In genomic region chr8:3248704-3249103, GRCm38 (mm10) we compare ENCODE assay signal across 24 mouse cellular contexts. TPM values are rescaled to one million over a fixed set of nuclear protein-coding genes. Genes with fewer than 3 reads are reported as not detected.
A peak's percentile ranks its signal among the peaks of the same experiment; 100 is the strongest.
DNase-seq lines count a peak whose midpoint lies in the region; ATAC-seq and TF ChIP-seq lines count a peak whose summit lies in the region.
"Had no signal": no experiment of that assay in that cellular context is flagged by ENCODE, and none has a peak within 500 bp of the region (broad histone marks: within the 10 kb centered on the region; RNA-seq: fewer than 3 reads in every experiment).

No protein-coding gene starts in this region.

- no peaks in the 10 kb centered on the region for H3K27me3 ChIP-seq in CH12.LX (replicated peaks)
- no peaks in the 10 kb centered on the region for H3K27me3 ChIP-seq in hindbrain, embryonic 16.5 days (replicated peaks; ENCODE audit: control insufficient read depth, insufficient read depth, low read length)
- H3K27me3 ChIP-seq in stomach, postnatal 0 days (ENCODE audit: control insufficient read depth, insufficient read depth, low read length): no peaks in the 10 kb centered on the region
- H3K27me3 ChIP-seq: forebrain, embryonic 12.5 days; heart, embryonic 12.5 days; limb, embryonic 13.5 days; midbrain, embryonic 15.5 days; neural tube, embryonic 15.5 days had no signal

- DNase-seq in gastrocnemius, adult 2 months: no peak
- DNase-seq in gastrocnemius, adult 8-10 months (ENCODE audit: low spot score in 2 of 2): no peak
- peak; percentile 37 for DNase-seq in A20 (ENCODE audit: low read depth, low spot score)
- peak; percentile 58 for DNase-seq in CH12.LX (ENCODE audit: extremely low read depth)
- no peak for DNase-seq in stomach, postnatal 0 days (ENCODE audit: low spot score)
- DNase-seq: adrenal gland, postnatal 25 days; cerebellum, adult 11-12 months; cerebellum, postnatal 14 days; gastrocnemius, postnatal 14 days; heart, adult 11 months; heart, postnatal 14 days; kidney, adult 18-20 months; kidney, postnatal 4 days; lung, embryonic 14.5 days had no signal

- peaks cover 0 to 24% of the 10 kb centered on the region in 2 experiments for H3K36me3 ChIP-seq in CH12.LX (replicated peaks in 1 of 2; ENCODE audit: control insufficient read depth in 1 of 2, insufficient read depth in 1 of 2, low read length in 1 of 2)
- H3K36me3 ChIP-seq in hindbrain, embryonic 16.5 days (ENCODE audit: control insufficient read depth, insufficient read depth, low read length): peaks cover 2% of the 10 kb centered on the region
- H3K36me3 ChIP-seq in stomach, postnatal 0 days (ENCODE audit: control insufficient read depth, insufficient read depth, low read length): no peaks in the 10 kb centered on the region; the same call in 1 of the 2 replicates
- H3K36me3 ChIP-seq: midbrain, embryonic 15.5 days had no signal

- H3K27ac ChIP-seq in gastrocnemius, adult 2 months: peak overlapping the region; percentile 80; the same call in 1 of the 2 replicates
- peak overlapping the region; percentile 43; the same call in 1 of the 2 replicates for H3K27ac ChIP-seq in CH12.LX (ENCODE audit: insufficient read depth, low read depth)
- no peak overlapping the region for H3K27ac ChIP-seq in hindbrain, embryonic 16.5 days (ENCODE audit: low read depth, low read length)
- no peak overlapping the region for H3K27ac ChIP-seq in stomach, postnatal 0 days (replicated peaks)
- H3K27ac ChIP-seq: forebrain, embryonic 12.5 days; limb, embryonic 13.5 days; liver, embryonic 14.5 days; midbrain, embryonic 15.5 days; neural tube, embryonic 15.5 days had no signal

- 92% methylated on average over 5 of the region's 5 CpGs for WGBS in hindbrain, embryonic 16.5 days
- 78% methylated on average over 5 of the region's 5 CpGs for WGBS in stomach, postnatal 0 days

- intact Hi-C loops in gastrocnemius, adult 2 months (cut with DNase I): no loop called here

- no peaks in the 10 kb centered on the region for H3K79me2 ChIP-seq in CH12.LX (replicated peaks; ENCODE audit: control insufficient read depth, extremely low read depth, insufficient read depth, poor library complexity, severe bottlenecking)

- H3K4me2 ChIP-seq in CH12.LX (ENCODE audit: insufficient read depth, low read depth, poor library complexity, severe bottlenecking): no peak overlapping the region
- H3K4me2 ChIP-seq in hindbrain, embryonic 16.5 days (ENCODE audit: low read length): no peak overlapping the region
- no peak overlapping the region for H3K4me2 ChIP-seq in stomach, postnatal 0 days (replicated peaks; ENCODE audit: low read depth)
- H3K4me2 ChIP-seq: forebrain, embryonic 12.5 days; heart, embryonic 12.5 days; limb, embryonic 13.5 days; lung, embryonic 14.5 days; midbrain, embryonic 15.5 days; neural tube, embryonic 15.5 days had no signal

- in situ Hi-C loops in CH12.LX (cut with MboI; ENCODE audit: low pct_ligation_motif_present, low pct_unique_long_range_greater_than_20kb, low sequenced_read_pairs): no loop called here

- peaks cover 10% of the 10 kb centered on the region for H3K9me3 ChIP-seq in CH12.LX (replicated peaks; ENCODE audit: low read length)
- no peaks in the 10 kb centered on the region for H3K9me3 ChIP-seq in hindbrain, embryonic 16.5 days (ENCODE audit: control insufficient read depth, low read length)
- H3K9me3 ChIP-seq in stomach, postnatal 0 days (ENCODE audit: control insufficient read depth, low read length): no peaks in the 10 kb centered on the region
- H3K9me3 ChIP-seq: forebrain, embryonic 12.5 days; heart, embryonic 12.5 days; limb, embryonic 13.5 days; midbrain, embryonic 15.5 days had no signal

- no peak overlapping the region for H3K9ac ChIP-seq in CH12.LX (ENCODE audit: insufficient read depth, low read depth)
- H3K9ac ChIP-seq in hindbrain, embryonic 16.5 days (ENCODE audit: low read depth, low read length): no peak overlapping the region
- H3K9ac ChIP-seq in stomach, postnatal 0 days (ENCODE audit: low read length): no peak overlapping the region
- H3K9ac ChIP-seq: forebrain, embryonic 12.5 days; heart, embryonic 12.5 days; limb, embryonic 13.5 days; liver, embryonic 14.5 days; lung, embryonic 14.5 days; midbrain, embryonic 15.5 days; neural tube, embryonic 15.5 days had no signal

- dilution Hi-C loops in CH12.LX (cut with MboI; ENCODE audit: extremely low pct_ligation_motif_present, extremely low pct_unique_long_range_greater_than_20kb, low sequenced_read_pairs): no loop called here

- no peak for TF ChIP-seq EP300 in CH12.LX (IDR thresholded peaks at IDR 0.05; ENCODE audit: low read length)
- no peak for TF ChIP-seq EP300 in stomach, postnatal 0 days (optimal IDR thresholded peaks at IDR 0.05)

- peaks cover 0 to 71% of the 10 kb centered on the region in 2 experiments; a peak in 2 of 4 replicates for H3K4me1 ChIP-seq in CH12.LX (ENCODE audit: control insufficient read depth in 1 of 2, insufficient read depth in 2 of 2)
- H3K4me1 ChIP-seq in hindbrain, embryonic 16.5 days (ENCODE audit: control insufficient read depth, insufficient read depth, low read depth, low read length): no peaks in the 10 kb centered on the region
- no peaks in the 10 kb centered on the region for H3K4me1 ChIP-seq in stomach, postnatal 0 days (replicated peaks; ENCODE audit: control insufficient read depth, insufficient read depth)
- H3K4me1 ChIP-seq: forebrain, embryonic 12.5 days; limb, embryonic 13.5 days; midbrain, embryonic 15.5 days; neural tube, embryonic 15.5 days had no signal

- no peak for TF ChIP-seq RAD21 in CH12.LX (IDR thresholded peaks at IDR 0.05; ENCODE audit: low read depth, low read length)

- no peak overlapping the region for H3K4me3 ChIP-seq in gastrocnemius, adult 2 months
- peak overlapping the region in 1 of 3 experiments; percentile 25 for H3K4me3 ChIP-seq in CH12.LX (replicated peaks in 1 of 3; ENCODE audit: low read depth in 2 of 3, low read length in 2 of 3, poor library complexity in 1 of 3)
- H3K4me3 ChIP-seq in hindbrain, embryonic 16.5 days (ENCODE audit: low read length): no peak overlapping the region
- H3K4me3 ChIP-seq in stomach, postnatal 0 days (ENCODE audit: low read depth, low read length): no peak overlapping the region
- H3K4me3 ChIP-seq: forebrain, embryonic 12.5 days; heart, embryonic 12.5 days; limb, embryonic 13.5 days; midbrain, embryonic 15.5 days; myocyte; neural tube, embryonic 15.5 days had no signal

- TF ChIP-seq POLR2A in CH12.LX (IDR thresholded peaks at IDR 0.05; ENCODE audit: low read depth, low read length): no peak

- ATAC-seq in inflammation-experienced regulatory T-cells, adult 6 months: peak; percentile 79
- ATAC-seq in hindbrain, embryonic 16.5 days: no peak
- no peak for ATAC-seq in stomach, postnatal 0 days (ENCODE audit: low FRiP score, low TSS enrichment)
- no peak for ATAC-seq in erythroblast, adult 5-6 weeks (replicated peaks; ENCODE audit: low FRiP score, poor library complexity, severe bottlenecking)
- ATAC-seq: midbrain, embryonic 15.5 days had no signal

- no peak for TF ChIP-seq CTCF in gastrocnemius, adult 2 months (IDR thresholded peaks at IDR 0.05)
- TF ChIP-seq CTCF in CH12.LX (conservative IDR thresholded peaks at IDR 0.05 in 1 of 2, IDR thresholded peaks at IDR 0.05 in 1 of 2; ENCODE audit: low read depth in 2 of 2, low read length in 2 of 2): no peak
- no peak for TF ChIP-seq CTCF in stomach, postnatal 0 days (IDR thresholded peaks at IDR 0.05; ENCODE audit: low read depth)

TF ChIP-seq in CH12.LX, 34 proteins besides CTCF, POLR2A, EP300 and RAD21:
- TF ChIP-seq ETS1 (conservative IDR thresholded peaks at IDR 0.05; ENCODE audit: low read depth, low read length) (peak; percentile 29; the same call in 1 of the 2 replicates), USF1 (IDR thresholded peaks at IDR 0.05; ENCODE audit: low read depth, low read length) (no peak), ZNF384 (IDR thresholded peaks at IDR 0.05; ENCODE audit: low read depth, low read length) (peak; percentile 76)
TF ChIP-seq in CH12.LX: peak in this region for 2.

RNA-seq across cellular contexts. Expression of gene Insr, which starts 30.7 kb away (rescaled TPM):
- 10 to 100 TPM; 54.4 to 63.5 TPM for total RNA-seq in gastrocnemius, adult 2 months (2021)
- total RNA-seq in gastrocnemius, adult 8-10 months (2022): 10 to 100 TPM; 60.4 to 66.9 (median 64.0) TPM
- 1.6 and 2.1 TPM in 2 replicates for total RNA-seq in CH12.LX (2012; rRNA removed)
- total RNA-seq in CH12.LX (2014; rRNA removed): 3.0 and 3.9 TPM in 2 replicates
- 3.2 and 4.6 TPM in 2 replicates for polyA plus RNA-seq in CH12.LX (2012; ENCODE audit: insufficient read length, low read depth)
- polyA plus RNA-seq in inflammation-experienced regulatory T-cells, adult 6 months (2017; shearing (Covaris generic)): 10 to 100 TPM in 2 of 3 experiments, 1 to 10 TPM in 1; 3.8 to 13.2 (median 12.0) TPM
- 51.2 and 53.4 TPM in 2 replicates for polyA plus RNA-seq in hindbrain, embryonic 16.5 days (2015; fragmentation: Nextera tagmentation; extraction: Ambion mirVana)
- polyA plus RNA-seq in stomach, postnatal 0 days (2015; fragmentation: Nextera tagmentation; extraction: Ambion mirVana): 20.9 and 24.2 TPM in 2 replicates
- 13.6 and 21.7 TPM in 2 replicates for total RNA-seq in erythroblast, adult 5-6 weeks (2015; ENCODE audit: low replicate concordance)
- total RNA-seq in erythroblast, adult 5-6 weeks (2017; ENCODE audit: low replicate concordance): 8.3 and 13.1 TPM in 2 replicates

Comparison
In these comparisons a context has a peak if more than half of its experiments do, and no peak if none do; other contexts are left out.
1. DNase-seq: peak in A20 (single experiment) and CH12.LX (single experiment); none in gastrocnemius, adult 2 months (single experiment), gastrocnemius, adult 8-10 months (0 of 2) and stomach, postnatal 0 days (single experiment).
2. H3K27ac ChIP-seq: peak in gastrocnemius, adult 2 months (single experiment) and CH12.LX (single experiment); none in hindbrain, embryonic 16.5 days (single experiment) and stomach, postnatal 0 days (single experiment).